Mouse (Mus musculus) yolk sac, embryonic 10.5 days (tissue): ENCODE results near the gene Tmem30c.
A peak's percentile ranks its signal among the peaks of the same experiment; 100 is the strongest.

ENCODE experiments used
- DNase-seq: peaks from one replicate; pipeline ENCODE4 v3.0.0-alpha.2; 2017; ENCODE audit warnings: low spot score

Tmem30c gene

DNA sequence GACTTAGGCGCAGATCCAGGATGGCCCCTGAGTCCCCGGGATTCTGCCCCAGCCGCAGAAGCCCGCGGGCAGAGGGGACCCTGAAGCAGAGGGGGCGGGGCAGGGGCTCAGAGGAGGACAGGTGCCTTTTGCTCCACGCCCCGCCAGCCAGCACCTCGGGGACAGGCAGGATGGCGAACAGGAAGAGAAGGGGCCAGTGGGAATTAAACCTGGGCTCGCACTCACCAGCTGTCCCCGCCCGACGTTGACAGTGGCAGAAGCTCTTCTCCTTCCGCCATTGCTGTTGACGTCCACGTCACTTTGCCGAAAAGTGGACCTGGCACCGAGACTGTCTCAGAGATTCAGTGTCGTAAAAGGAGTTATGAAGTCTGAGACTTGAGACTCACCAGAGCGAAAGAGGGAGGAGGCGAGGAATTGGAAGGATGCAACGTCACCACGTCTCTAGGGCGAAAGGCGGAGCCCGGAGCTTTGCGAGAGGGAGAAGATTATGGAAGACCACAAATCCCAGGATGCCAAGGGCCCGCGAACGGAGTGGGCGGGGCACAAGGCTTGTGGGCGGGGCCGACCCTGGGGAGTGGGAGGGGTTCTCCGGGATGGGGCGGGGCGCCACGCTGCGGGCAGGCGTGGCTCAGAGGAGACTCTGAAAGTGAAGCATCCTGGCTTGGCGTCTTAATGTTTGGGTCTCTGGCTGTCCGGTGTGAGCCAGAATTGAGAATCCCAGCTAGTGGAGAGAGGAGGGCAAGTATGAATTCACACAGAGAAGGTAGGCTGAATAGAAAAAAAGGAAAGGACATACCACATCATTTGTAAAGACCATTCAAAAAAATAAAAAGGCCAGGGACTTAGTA, 61.4 kb downstream of the Tmem30c start, which contains the start of gene Tbc1d23:
Gene Tbc1d23, minus strand, starts transcription at position 416 of the 848 bp plus-strand sequence.
- peak; percentile 98 for DNase-seq

DNA sequence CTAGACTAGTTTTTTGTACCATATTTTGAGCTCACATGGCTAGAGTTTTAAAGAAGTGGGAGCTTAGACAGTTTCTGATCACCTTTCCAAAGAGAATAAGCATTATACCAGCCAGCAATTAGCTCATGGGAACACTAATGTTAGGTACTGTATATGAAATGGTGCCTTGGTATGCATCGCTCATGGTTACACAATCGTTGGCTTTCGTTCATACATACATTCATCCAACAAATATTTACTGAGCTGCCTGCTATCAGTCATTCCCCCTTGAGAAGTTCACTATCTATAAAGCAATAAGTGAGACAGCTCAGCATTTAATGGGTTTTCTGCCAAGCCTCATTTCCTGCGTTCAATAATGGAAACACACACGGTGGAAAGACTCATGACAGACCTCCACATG, 66.2 kb downstream of the Tmem30c start:
- no peak for DNase-seq

DNA sequence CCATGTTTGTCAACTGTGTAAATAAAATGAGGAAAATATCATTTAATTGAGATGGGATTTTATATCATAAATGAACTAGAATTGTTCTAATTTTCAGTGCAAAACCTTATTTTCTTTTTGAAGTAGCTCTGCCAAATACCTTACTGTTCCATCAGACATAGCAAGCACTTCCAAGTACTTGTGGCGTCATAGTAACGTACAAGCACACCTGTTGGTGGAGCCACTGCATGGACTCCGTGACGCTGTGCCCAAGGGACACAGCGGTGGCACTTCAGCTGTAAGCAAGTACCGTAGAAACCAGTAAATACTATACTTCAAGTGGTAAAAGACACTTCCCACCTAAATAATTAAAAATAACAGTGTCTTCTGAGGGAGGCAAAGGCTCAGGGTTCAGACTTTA, 72.3 kb downstream of the Tmem30c start:
- DNase-seq = no peak
